Mouse (Mus musculus) heart, embryonic 11.5 days (tissue): Measurements from ENCODE around the gene Tpk1. TPM values are rescaled to one million over a fixed set of nuclear protein-coding genes. Genes with fewer than 3 reads are reported as not detected.

Source experiments
- ATAC-seq: fragments of 200-750 bp; cut with Nextera tagmentation; replicated peaks from 2 replicates; pipeline ENCODE4 v1.8.0; 2017; ENCODE audit warnings: moderate library complexity; ENCODE audit not compliant: insufficient number of reproducible peaks, low FRiP score, low TSS enrichment
- H3K27ac ChIP-seq: fragments of 300-500 bp; sonication (generic); 2 replicates; pipeline ENCODE4 v1.5.1; 2014; ENCODE audit warnings: mild to moderate bottlenecking, low read depth, low read length
- H3K27me3 ChIP-seq: fragments of 300-500 bp; sonication (generic); 2 replicates; pipeline ENCODE4 v1.6.1; 2014; ENCODE audit warnings: mild to moderate bottlenecking, low read length, mixed read lengths; ENCODE audit not compliant: control insufficient read depth, insufficient read depth
- H3K36me3 ChIP-seq: fragments of 300-500 bp; sonication (generic); 2 replicates; pipeline ENCODE4 v1.6.1; 2014; ENCODE audit warnings: mild to moderate bottlenecking, low read length, moderate library complexity, mixed read lengths; ENCODE audit not compliant: control insufficient read depth, insufficient read depth
- H3K4me1 ChIP-seq: fragments of 300-500 bp; sonication (generic); 2 replicates; pipeline ENCODE4 v1.6.1; 2014; ENCODE audit warnings: low read length; ENCODE audit not compliant: control insufficient read depth, insufficient read depth
- H3K4me2 ChIP-seq: fragments of 300-500 bp; sonication (generic); 2 replicates; pipeline ENCODE4 v1.6.1; 2014; ENCODE audit warnings: mild to moderate bottlenecking, moderate library complexity
- H3K4me3 ChIP-seq: fragments of 300-500 bp; sonication (generic); 2 replicates; pipeline ENCODE4 v1.5.1; 2014; ENCODE audit warnings: low read depth, low read length
- H3K9ac ChIP-seq: fragments of 300-500 bp; sonication (generic); 2 replicates; pipeline ENCODE4 v1.6.1; 2014; ENCODE audit warnings: mild to moderate bottlenecking, low read depth, low read length, moderate library complexity
- H3K9me3 ChIP-seq: fragments of 300-500 bp; sonication (generic); replicated peaks from 2 replicates; pipeline ENCODE4 v1.6.1; 2016; ENCODE audit warnings: low read length; ENCODE audit not compliant: control insufficient read depth
- WGBS: fragments of 180-500 bp; shearing (Covaris S2); extraction: QIAGEN DNeasy Blood & Tissue Kit; methylation state at CpG from one replicate; pipeline ENCODE4 v1.1.7; 2014; ENCODE audit not compliant: insufficient replicate concordance; 5-methylcytosine and 5-hydroxymethylcytosine counted together
- polyA plus RNA-seq: library from polyadenylated mRNA; unstranded; fragments of >200 nt; fragmentation: Nextera tagmentation; extraction: Ambion mirVana; gene quantifications from 2 replicates; pipeline ENCODE4 v1.2.1, GENCODE M21; 2014

The Tpk1 gene
- 7.1 and 7.4 TPM in 2 replicates for polyA plus RNA-seq

DNA sequence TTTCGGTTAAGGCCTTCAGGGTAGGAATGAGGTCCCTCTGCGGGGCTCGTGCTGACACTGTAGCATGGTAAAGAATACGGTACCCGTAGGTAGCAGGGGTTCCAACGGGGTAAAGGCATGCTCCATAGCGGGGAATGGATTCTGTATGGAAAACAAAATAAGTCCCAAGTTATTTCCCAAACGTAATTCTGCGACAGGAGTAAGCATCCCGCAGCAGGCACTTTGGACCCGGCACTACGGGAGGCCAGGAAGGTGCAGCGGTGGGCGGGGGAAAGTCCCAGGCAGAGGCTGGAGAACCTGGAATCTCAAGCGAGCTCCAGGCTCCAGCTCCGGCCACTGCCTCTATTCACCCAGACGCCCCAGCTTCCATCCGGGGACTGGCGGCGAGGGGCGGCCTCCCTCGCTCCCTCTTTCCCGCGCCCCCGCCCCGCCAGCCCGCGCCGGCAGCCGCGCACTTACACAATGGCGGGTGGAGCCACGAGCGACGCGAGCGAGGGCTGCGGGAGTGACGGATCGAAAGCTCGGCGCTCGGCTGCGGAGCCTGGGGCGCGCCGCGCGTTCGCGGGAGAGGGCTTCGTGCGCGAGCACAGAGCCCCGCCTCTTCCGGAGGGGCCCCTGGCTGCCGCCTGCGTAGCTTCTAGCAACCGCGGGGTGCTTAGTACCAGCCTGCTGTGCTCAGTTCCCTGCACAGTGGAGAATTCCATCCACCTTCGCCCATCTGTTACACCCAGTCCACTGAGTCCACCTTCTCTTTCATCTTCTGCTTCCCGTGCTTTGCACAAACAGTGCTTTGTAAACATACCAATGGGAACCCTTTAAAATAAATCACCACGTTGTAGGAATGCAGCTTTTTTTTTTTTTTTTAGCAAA is at the start of gene Tpk1:
Gene Tpk1 (minus strand): TSS at position 602 of the 870 bp plus-strand sequence.
- H3K36me3 ChIP-seq = no peaks in the 10 kb centered on the region
- peak within 1 kb of the TSS; percentile 68 for H3K4me3 ChIP-seq
- peak; percentile 95 for ATAC-seq
- peak within 1 kb of the TSS; percentile 94 for H3K27ac ChIP-seq
- under 1% methylated on average over 58 of the region's 63 CpGs for WGBS
- peak within 1 kb of the TSS; percentile 68 for H3K4me2 ChIP-seq
- no peaks in the 10 kb centered on the region for H3K9me3 ChIP-seq
- peak within 1 kb of the TSS; percentile 85 for H3K9ac ChIP-seq
- H3K27me3 ChIP-seq = no peaks in the 10 kb centered on the region
- H3K4me1 ChIP-seq = 0 out of 2 replicates have a peak, but pooled peaks cover 3% of the 10 kb centered on the region

DNA sequence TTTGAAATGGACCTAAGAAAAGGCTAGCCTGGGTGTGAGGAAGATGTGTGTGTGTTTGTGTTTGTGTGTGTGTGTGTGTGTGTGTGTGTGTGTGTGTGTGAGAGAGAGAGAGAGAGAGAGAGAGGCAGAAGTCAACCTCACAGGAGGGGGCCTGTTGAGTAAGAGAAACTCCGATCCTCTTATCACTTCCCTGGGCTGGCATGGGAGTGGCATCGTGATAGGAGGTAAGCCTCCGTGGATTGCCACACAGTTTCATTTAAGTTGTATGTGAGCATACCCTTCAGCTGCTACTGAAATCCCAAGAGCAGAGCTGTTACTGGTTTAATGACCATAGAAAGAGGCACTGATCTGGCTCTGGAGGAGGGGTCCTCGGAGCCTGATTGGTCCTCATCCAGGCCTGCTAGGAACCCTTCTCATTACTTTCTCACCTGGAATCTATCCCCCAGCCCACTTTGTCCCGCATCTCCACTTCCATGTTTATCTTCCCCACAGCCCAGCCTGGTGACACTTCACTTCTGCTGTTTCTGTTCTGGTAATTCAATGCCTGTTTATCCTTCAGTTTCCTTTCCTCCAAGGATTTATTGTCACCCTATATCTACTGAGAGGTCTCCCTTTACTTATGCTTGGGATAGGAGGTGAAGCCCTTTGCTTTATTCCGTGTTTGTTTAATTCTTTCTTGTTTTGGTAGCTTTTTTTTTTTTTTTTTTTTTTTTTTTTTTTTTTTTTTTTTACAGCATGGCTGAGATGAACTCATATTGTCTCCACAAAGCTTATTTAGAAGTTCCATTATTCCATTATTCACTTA is 36.9 kb upstream of the Tpk1 start:
- 38% methylated on average over 6 of the region's 6 CpGs for WGBS

GRCm38 (mm10) chr6:43691863-43692262 is 25.8 kb upstream of the Tpk1 start:
- no peak for ATAC-seq
- no peak overlapping the region for H3K27ac ChIP-seq
- no peak overlapping the region for H3K4me2 ChIP-seq
- H3K27me3 ChIP-seq = no peaks in the 10 kb centered on the region
- no peaks in the 10 kb centered on the region for H3K36me3 ChIP-seq
- H3K4me3 ChIP-seq = no peak overlapping the region
- no peaks in the 10 kb centered on the region for H3K4me1 ChIP-seq
- H3K9me3 ChIP-seq = no peaks in the 10 kb centered on the region
- 81% methylated on average over 1 of the region's 1 CpGs for WGBS
- H3K9ac ChIP-seq = no peak overlapping the region

More for the DNA sequence above, 36.9 kb upstream of the Tpk1 start:
- Histone ChIP-seq H3K4me3 (no peak overlapping the region), H3K4me2 (no peak overlapping the region), H3K27ac (no peak overlapping the region), H3K27me3 (no peaks in the 10 kb centered on the region), H3K4me1 (no peaks in the 10 kb centered on the region), H3K9me3 (no peaks in the 10 kb centered on the region), H3K36me3 (no peaks in the 10 kb centered on the region), H3K9ac (no peak overlapping the region)
- no peak for ATAC-seq

DNA sequence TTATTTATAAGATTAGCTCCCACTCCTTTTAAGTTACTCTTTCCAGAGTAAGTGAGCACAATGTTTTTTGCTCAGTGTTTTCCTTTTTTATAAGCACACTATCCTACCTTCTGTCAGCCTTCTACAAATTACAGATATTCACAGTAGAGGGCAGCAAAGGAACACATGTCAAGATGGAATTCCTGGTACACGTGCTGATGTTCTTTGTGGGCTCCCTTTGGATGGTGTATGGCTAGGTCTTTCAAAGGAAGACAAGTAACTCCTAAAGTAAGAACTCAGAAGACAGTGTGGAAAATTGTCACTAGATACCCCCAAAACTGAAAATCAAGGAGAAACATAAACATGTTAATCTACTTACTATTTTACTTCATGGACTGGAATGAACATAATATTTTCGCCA is 19.9 kb upstream of the Tpk1 start:
- no peak overlapping the region for H3K4me2 ChIP-seq
- no peaks in the 10 kb centered on the region for H3K36me3 ChIP-seq
- WGBS = 46% methylated on average over 2 of the region's 2 CpGs
- no peak for ATAC-seq
- H3K27ac ChIP-seq = no peak overlapping the region
- no peak overlapping the region for H3K4me3 ChIP-seq
- H3K27me3 ChIP-seq = no peaks in the 10 kb centered on the region
- H3K9me3 ChIP-seq = no peaks in the 10 kb centered on the region
- no peak overlapping the region for H3K9ac ChIP-seq
- no peaks in the 10 kb centered on the region for H3K4me1 ChIP-seq

GRCm38 (mm10) chr6:43682535-43682934 is 16.5 kb upstream of the Tpk1 start:
- H3K27ac ChIP-seq = no peak overlapping the region
- no peaks in the 10 kb centered on the region for H3K9me3 ChIP-seq
- no peaks in the 10 kb centered on the region for H3K27me3 ChIP-seq
- no peak overlapping the region for H3K4me2 ChIP-seq
- ATAC-seq = no peak
- no peak overlapping the region for H3K4me3 ChIP-seq
- no peaks in the 10 kb centered on the region for H3K36me3 ChIP-seq
- H3K4me1 ChIP-seq = no peaks in the 10 kb centered on the region
- WGBS = 64% methylated on average over 2 of the region's 2 CpGs
- H3K9ac ChIP-seq = no peak overlapping the region

GRCm38 (mm10) chr6:43678689-43679212 is 12.7 kb upstream of the Tpk1 start:
- Histone ChIP-seq H3K36me3 (no peaks in the 10 kb centered on the region), H3K27ac (no peak overlapping the region), H3K4me2 (no peak overlapping the region), H3K4me1 (no peaks in the 10 kb centered on the region), H3K4me3 (no peak overlapping the region), H3K9me3 (no peaks in the 10 kb centered on the region), H3K9ac (no peak overlapping the region), H3K27me3 (no peaks in the 10 kb centered on the region)
- no peak for ATAC-seq
- WGBS = 74% methylated on average over 2 of the region's 2 CpGs

DNA sequence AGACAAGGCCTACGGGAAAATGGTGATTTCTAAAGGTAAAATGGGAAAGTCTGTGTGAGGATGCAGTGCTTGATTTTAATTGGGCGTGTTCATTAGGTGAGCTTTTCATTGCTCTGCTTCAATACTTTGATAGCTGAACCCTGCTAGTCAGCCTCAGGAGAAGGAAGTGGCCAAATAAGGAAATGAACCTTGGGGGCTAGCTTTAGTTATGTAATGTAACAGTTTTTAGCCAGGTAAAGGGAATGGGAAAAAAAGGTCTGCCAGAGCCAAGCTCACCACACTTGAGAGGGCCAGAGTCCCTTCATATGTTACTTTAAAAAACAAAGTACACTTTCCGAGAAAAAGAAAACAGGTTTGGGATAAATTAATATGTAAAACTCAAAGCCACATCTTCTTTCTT is 11.5 kb upstream of the Tpk1 start:
- Histone ChIP-seq H3K27me3 (no peaks in the 10 kb centered on the region), H3K4me1 (no peaks in the 10 kb centered on the region), H3K27ac (no peak overlapping the region), H3K9ac (no peak overlapping the region), H3K9me3 (no peaks in the 10 kb centered on the region), H3K4me3 (no peak overlapping the region), H3K36me3 (no peaks in the 10 kb centered on the region), H3K4me2 (no peak overlapping the region)
- WGBS = 74% methylated on average over 3 of the region's 3 CpGs
- no peak for ATAC-seq

DNA sequence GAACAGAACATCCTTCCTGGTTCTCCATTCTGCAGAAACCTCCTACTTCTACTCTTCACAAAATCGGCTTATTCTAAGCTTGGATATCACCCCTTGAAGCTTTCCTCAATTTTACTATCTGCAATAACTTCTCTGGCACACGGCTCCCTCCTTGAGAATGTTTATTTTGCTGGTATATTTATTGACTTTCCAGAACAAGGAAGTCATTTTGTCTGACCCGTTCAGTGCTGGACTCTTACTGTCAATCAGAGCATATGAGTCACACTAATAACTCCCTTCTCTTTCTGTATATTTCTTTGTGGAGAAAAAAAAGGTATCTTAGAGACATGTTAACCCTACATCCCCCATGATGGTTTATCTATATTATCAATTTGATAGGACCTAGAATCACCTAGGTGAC is 10.1 kb upstream of the Tpk1 start:
- no peak for ATAC-seq
- H3K27me3 ChIP-seq = no peaks in the 10 kb centered on the region
- no peak overlapping the region for H3K9ac ChIP-seq
- H3K9me3 ChIP-seq = no peaks in the 10 kb centered on the region
- 57% methylated on average over 3 of the region's 3 CpGs for WGBS
- H3K4me1 ChIP-seq = no peaks in the 10 kb centered on the region
- no peak overlapping the region for H3K4me3 ChIP-seq
- H3K27ac ChIP-seq = no peak overlapping the region
- H3K4me2 ChIP-seq = no peak overlapping the region
- H3K36me3 ChIP-seq = no peaks in the 10 kb centered on the region
